Mouse (Mus musculus): ENCODE data around the gene Prrt2.

DNA sequence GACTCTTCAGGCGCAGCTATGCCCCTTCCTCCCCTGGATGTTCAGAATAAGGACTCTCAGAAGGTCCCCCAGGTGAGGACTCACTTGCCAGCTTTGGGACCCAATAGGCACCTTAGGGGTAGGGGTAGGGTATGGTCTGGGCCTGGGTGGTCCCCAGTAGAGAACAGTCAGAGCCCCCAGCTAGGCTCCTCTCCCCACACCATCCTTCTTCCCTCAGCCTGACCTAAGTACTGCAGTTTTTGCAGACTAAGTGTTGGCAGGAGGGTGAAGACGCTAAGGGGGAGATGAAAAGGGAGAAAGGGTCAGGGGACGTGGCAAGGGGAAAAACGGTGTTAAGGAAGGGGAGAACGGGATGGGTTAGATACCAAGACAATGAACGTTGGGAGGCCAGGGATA, 3.1 kb downstream of the Prrt2 start:
- TF ChIP-seq POLR2A (IDR thresholded peaks at IDR 0.05; ENCODE audit: extremely low read depth, insufficient read depth, low read length) = no peak
- TF ChIP-seq CTCF (IDR thresholded peaks at IDR 0.05; ENCODE audit: low read depth, low read length) = no peak
